Mouse (Mus musculus) urinary bladder, adult 18-20 months (tissue): Measurements from ENCODE around the gene Akt2.
A peak's percentile ranks its signal among the peaks of the same experiment; 100 is the strongest.

ENCODE experiments used
- DNase-seq, 2 experiments: peaks; one replicate each; pipeline ENCODE4 v3.0.0; 2022; ENCODE audit warnings: low spot score in 2 of 2, mixed read lengths in 2 of 2

The Akt2 gene

DNA sequence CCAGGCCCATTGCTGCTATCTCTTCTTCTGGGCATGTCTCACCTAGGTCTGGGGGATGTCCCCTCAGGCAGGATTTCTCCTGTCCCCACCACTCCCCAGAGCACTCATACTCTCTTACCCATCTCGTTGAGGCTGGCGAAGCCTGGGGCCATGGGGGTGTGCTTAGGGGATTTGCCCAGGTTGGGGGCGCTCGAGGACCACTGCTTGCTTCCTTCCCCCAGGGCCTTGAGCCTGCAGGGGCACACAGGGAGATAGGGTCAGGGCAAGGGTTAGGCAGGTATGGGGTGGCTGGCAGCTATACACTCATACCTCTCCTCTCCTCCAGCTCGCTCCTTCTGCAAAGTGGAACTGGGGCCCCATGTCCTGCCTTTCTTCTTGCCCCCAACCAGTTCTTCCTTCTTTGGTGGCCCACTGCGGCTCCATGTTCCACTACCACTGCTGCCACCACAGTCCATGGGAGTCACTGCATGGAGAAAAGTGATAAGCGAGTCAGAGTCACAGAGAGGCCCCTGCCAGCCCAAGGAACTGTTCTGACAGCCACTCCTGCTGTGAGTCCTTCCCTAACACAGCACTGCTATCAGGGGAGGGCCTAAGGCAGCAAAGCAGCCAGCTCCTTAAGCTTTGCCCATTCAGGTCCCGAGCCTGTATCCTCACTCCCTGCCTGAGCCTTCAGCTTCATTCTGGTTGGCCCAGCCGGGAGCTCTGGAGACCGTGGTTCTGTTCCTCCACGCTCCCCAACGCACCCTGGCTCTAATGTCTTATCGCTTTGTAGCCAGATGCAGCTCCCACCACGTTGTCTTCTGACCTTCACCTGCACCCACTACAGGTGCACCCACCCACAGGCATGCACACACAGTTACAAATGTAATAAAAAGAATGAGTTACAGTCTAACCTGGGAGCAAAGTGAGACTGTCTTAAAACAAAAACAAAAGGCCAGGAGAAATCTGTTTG lies 67.6 kb downstream of the Akt2 start:
- no peak for DNase-seq

- DNase-seq, result no peak
Measured at GRCm38 (mm10) chr7:27662038-27662437, 70.7 kb downstream of the Akt2 start.

DNA sequence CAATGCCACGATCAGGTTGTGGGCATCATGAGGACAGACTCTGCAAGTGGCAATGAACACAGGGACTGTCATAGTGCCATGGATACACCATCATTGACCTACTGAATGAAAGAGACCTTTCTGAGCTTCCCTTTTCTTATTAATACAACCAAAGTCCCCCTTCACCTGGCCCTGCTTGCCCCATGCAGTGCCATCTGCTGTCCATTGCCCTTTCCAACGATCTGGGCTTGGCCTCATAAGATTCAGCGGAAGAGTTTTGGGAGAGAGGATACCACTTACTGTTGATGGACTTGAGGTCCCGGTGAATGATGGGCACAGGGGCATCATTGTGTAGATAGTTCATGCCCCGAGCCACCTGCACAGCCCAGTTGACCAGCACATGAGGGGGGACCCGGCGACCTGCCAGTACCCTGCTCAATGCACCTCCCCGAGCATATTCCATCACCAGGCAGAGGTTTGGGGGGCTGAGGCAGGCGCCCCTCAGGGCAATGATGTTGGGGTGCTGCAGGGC lies 81.8 kb downstream of the Akt2 start:
- no peak for DNase-seq

DNA sequence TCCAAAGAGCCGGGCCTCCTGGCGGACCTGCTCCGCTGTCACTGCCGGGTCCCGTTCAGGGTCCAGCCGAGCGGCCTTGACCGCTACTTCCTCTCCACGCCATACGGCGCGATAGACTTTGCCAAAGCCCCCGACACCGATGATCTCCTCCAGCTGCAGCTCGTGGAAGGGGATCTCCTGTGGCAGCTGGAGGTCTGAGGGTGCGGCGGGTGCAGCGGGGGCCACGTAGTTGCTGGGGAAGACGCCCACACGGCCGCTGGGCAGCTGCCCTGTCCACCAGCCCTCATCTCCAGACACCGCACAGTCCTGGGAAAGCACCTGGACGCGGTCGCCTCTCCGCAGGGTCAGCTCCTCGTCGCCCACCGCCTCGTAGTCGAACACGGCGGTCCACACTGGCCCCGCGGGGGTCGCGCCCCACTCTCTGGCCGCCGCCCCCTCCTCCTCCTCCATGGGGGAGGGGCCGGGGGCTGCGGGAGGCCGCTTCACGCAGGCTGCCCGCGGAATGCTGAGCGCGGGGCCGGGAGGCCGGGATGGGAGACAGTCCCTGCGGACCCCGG lies 82.3 kb downstream of the Akt2 start:
- DNase-seq, result peak in 1 of 2 experiments; percentile 12

DNA sequence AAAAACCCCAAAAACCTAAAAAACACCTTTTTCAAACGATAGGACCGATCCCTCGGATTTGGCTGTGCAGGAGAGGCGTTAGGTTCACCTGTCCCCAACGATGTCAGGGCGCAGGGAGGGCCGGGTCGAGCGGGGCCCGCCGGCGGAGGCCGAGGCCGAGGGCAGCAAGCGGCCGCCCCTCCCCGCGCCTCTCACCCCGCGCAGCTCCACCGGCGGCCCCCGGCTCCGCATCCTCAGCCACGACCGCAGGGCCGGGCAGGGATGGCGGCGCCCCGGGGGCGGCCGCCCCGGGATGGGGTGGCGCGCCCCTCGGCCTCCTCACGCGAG lies 82.8 kb downstream of the Akt2 start:
- no peak for DNase-seq

- peak; percentile 86 to 93 for DNase-seq
Measured at GRCm38 (mm10) chr7:27674522-27675221, 83.3 kb downstream of the Akt2 start, which contains the start of gene Map3k10. Map3k10 (minus strand) TSS chr7:27674598.

DNA sequence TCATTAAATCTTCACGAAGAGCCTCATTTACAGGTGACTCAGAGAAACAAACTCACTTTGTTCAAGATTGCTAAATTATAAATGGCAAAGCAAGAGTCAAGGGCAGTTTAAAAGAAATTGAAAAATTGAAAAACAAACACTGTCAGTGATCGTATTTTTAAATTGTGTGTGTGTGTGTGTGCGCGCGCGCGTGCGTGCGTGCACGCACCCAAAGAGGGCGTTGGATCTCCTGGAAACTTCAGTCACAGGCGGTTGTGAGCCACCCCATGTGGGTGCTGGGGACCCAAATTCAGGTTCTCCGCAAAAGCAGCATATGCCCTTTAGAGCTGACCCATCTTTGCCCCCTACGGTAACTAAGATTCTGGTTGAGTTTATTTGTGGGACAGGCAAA lies 83.9 kb downstream of the Akt2 start:
- DNase-seq, result no peak

- DNase-seq, result no peak
Measured at GRCm38 (mm10) chr7:27683218-27683617, 91.9 kb downstream of the Akt2 start.

- DNase-seq, result no peak
Measured at GRCm38 (mm10) chr7:27685220-27685619, 93.9 kb downstream of the Akt2 start.

GRCm38 (mm10) chr7:27685681-27686080 lies 94.3 kb downstream of the Akt2 start:
- DNase-seq, result no peak

DNA sequence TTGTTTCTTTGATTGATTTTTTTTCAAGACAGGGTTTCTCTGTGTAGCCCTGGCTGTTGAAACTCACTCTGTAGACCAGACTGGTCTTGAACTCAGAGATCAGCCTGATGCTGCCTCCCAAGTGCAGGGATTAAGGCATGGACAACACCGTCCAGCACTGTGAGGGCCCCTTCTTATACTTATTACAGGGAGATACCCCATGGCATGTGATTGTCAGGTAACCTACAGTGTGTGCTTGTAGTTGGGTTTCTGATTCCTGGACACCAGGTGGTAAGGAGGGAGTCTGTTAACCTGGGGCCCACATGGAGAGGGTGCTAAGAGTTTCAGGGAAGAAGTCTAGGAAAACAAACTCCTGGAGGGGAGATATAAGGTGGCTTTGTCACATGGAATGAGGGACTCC lies 95.7 kb downstream of the Akt2 start:
- DNase-seq, result no peak

DNA sequence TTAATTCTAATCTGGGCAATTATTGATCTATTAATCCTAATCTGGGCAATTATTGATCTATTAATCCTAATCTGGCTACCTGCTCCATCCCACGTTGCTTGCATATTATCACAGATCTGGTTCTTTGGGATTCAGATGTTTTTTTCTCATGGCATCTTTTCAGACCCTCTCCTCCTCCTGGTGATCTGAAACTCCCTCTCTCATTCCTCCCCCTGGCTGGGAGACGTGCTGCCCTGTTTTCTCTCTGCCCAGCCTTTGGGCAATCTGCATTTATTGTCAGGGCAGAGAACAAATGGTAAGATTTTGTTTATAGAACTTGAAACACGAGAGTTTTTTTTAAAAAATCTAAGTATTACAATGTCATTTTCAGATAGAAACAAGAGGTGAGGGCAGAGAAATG lies 96.5 kb downstream of the Akt2 start:
- DNase-seq, result no peak

DNA sequence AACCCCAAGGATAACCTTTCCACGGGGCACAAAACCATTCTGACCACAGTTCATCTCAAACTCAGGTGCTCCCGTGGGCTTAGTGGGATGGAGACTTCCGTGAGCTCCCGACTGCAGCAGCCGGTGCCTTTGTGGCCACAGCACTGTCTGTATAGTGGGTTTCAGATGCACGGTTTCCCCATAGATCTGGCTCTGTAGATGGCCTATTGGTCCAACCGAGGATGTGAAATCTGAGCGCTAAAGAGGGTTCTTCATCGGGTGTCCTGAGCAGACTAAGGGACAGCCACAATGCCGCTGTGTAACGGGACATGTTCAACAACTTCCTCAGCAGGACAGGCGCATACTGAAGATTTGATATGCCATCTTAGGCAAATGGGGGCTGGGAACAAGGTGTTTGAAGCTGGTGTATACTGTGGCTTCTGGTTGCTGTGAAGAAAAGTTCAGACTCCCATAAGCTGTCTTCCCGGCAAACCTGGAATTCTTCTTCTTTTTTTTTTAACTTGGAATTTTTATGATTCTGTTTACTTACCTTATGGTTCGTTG lies 97.0 kb downstream of the Akt2 start:
- no peak for DNase-seq

DNA sequence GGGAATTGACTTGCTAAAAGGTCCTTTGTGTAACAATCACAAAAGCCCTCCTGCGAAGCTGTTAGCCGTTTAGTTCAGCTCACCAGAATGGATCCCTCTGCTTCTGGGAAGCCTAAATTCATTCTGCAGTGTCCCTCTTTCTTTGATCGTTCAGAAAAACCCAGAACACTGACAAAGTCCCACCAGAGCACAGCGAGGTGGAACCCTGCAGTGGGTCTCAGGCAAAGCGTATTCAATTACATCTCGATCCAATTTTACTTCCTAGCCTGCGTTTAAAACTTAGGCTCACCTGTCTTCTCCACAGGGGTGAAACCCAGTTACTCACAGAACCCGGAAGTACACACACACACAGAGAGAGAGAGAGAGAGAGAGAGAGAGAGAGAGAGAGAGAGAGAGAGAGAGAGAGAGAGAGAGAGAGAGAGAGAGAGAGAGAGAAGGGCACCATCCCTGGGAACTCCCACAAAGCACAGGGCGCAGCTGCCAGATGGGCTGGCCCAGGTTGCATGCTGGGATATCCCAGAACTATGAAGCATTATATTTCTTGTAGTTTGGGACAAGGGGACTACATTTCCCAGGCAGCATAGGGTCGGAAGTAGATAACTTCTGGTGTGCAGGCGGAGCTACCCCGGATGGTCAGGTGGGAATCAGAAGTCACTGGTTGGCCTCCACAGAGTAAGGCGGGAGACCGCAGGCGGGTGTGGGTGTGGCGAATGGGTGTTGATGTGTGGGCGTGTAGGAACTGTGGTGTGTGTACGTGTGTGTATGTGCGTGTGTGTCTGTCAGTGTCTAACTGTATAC lies 97.7 kb downstream of the Akt2 start, which contains the start of gene Zfp607b:
Zfp607b (plus strand) TSS at position 526 of the 798 bp plus-strand sequence.
- peak; percentile 78 to 93 for DNase-seq
